Mouse (Mus musculus) thymus, adult 2 months (tissue): ENCODE measurements around the gene Abr.

ENCODE experiments used
- CTCF ChIP-seq: fragments of 200-500 bp; IDR thresholded peaks from 2 replicates; pipeline ENCODE4 v1.5.1; 2012; ENCODE audit warnings: mild to moderate bottlenecking, control low read depth, low read length, moderate library complexity, borderline replicate concordance; ENCODE audit not compliant: control insufficient read depth, poor library complexity, insufficient read depth; ENCODE audit errors: extremely low read depth
- POLR2A ChIP-seq: fragments of 200-500 bp; IDR thresholded peaks from 2 replicates; pipeline ENCODE4 v1.6.1; 2012; ENCODE audit warnings: mild to moderate bottlenecking, low read length, control low read depth, moderate library complexity; ENCODE audit not compliant: control insufficient read depth, poor library complexity, insufficient read depth; ENCODE audit errors: extremely low read depth

DNA sequence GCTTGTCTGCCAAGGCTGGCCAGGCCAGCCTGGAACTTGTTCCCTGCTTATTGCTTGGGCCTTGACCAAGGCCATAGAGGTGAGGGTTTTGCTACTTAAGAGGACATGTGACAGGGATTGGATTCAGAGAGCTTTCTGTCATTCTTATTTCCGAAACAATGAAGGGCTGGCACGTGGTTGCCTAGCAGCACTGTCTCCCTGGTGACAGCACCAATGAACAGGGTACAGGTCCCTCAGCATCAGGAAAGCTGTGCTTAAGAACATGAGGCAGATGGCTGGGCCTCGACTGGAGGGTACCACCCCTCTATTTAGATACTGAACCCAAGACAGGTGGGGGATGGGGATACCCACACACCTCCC, 171.9 kb downstream of the Abr start:
- no peak for TF ChIP-seq POLR2A
- TF ChIP-seq CTCF: no peak
